Mouse (Mus musculus): Measurements from ENCODE around the gene Impdh2. TPM values are rescaled to one million over a fixed set of nuclear protein-coding genes. Genes with fewer than 3 reads are reported as not detected.

The Impdh2 gene
- 45.6 and 49.5 TPM in 2 replicates for polyA plus RNA-seq (2015; fragmentation: Nextera tagmentation; extraction: Ambion mirVana)

DNA sequence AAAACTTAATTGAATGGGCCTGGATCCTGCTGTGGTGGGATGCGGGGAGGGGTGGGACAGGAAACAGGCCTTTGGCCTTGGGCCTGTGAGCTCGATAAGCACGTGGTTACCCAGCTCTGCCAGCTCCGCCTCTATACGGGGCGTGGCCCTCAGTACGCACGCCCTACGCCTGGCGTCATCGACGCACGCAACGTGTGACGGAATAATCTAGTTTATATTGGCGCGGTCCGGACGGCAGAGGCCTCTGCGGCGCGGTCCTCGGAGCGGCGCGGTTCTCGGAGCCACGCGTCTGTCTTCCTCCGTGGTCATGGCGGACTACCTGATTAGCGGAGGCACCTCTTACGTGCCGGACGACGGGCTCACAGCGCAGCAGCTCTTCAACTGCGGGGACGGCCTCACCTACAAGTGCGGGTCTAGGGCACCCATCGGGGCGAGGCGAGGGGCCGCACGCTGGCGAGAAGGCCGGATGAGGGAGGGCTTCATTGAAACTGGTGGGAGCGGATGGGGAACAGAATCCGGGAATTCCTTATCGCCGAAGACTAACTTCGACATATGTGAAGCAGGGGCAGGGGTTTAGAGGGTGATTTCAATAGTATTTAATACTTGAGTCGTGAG, at the start of gene Impdh2:
TSS of gene Impdh2 (plus strand) at position 60 of the 615 bp plus-strand sequence.
- peak within 1 kb of the TSS; percentile 84 for H3K9ac ChIP-seq (replicated peaks)
- peak; percentile 99 for ATAC-seq
- no peaks in the 10 kb centered on the region for H3K27me3 ChIP-seq (ENCODE audit: insufficient read depth, low read length)
- peak within 1 kb of the TSS; percentile 94 for H3K4me2 ChIP-seq (ENCODE audit: low read depth, low read length)
- peak within 1 kb of the TSS; percentile 66 for H3K4me3 ChIP-seq (ENCODE audit: low read depth, low read length)
- WGBS (ENCODE audit: insufficient replicate concordance): under 1% methylated on average over 52 of the region's 53 CpGs
- peak; percentile 97 for DNase-seq
- H3K27ac ChIP-seq (ENCODE audit: low read depth): peak within 1 kb of the TSS; percentile 75
- TF ChIP-seq CTCF (IDR thresholded peaks at IDR 0.05; ENCODE audit: low read depth) (peak; percentile 22), EP300 (IDR thresholded peaks at IDR 0.05; ENCODE audit: low read depth) (no peak)
- no peaks in the 10 kb centered on the region for H3K9me3 ChIP-seq (ENCODE audit: low read length)
- H3K4me1 ChIP-seq (ENCODE audit: insufficient read depth): peaks cover 14% of the 10 kb centered on the region
- H3K36me3 ChIP-seq (replicated peaks; ENCODE audit: insufficient read depth, low read length): peaks cover 67% of the 10 kb centered on the region

- H3K27ac ChIP-seq (ENCODE audit: low read depth): peak within 1 kb of the TSS; percentile 100
- TF ChIP-seq EP300 (IDR thresholded peaks at IDR 0.05; ENCODE audit: low read depth) (peak; percentile 91), CTCF (IDR thresholded peaks at IDR 0.05; ENCODE audit: low read depth) (peak; percentile 13; the same call in 1 of the 2 replicates)
- H3K36me3 ChIP-seq (replicated peaks; ENCODE audit: insufficient read depth, low read length): peaks cover 51% of the 10 kb centered on the region
- peak within 1 kb of the TSS; percentile 84 for H3K4me2 ChIP-seq (ENCODE audit: low read depth, low read length)
- peak; percentile 95 for DNase-seq
- peak within 1 kb of the TSS; percentile 99 for H3K4me3 ChIP-seq (ENCODE audit: low read depth, low read length)
- peak within 1 kb of the TSS; percentile 97 for H3K9ac ChIP-seq (replicated peaks)
- peak; percentile 91 for ATAC-seq
- no peaks in the 10 kb centered on the region for H3K9me3 ChIP-seq (ENCODE audit: low read length)
- WGBS (ENCODE audit: insufficient replicate concordance): 2% methylated on average over 55 of the region's 55 CpGs
- H3K27me3 ChIP-seq (ENCODE audit: insufficient read depth, low read length): no peaks in the 10 kb centered on the region
- H3K4me1 ChIP-seq (ENCODE audit: insufficient read depth): peaks cover 17% of the 10 kb centered on the region
Measured at GRCm38 (mm10) chr9:108516380-108517251, 43.5 kb upstream of the Impdh2 start, which contains the start of gene Qrich1. Gene Qrich1, plus strand, starts transcription at chr9:108516806.

DNA sequence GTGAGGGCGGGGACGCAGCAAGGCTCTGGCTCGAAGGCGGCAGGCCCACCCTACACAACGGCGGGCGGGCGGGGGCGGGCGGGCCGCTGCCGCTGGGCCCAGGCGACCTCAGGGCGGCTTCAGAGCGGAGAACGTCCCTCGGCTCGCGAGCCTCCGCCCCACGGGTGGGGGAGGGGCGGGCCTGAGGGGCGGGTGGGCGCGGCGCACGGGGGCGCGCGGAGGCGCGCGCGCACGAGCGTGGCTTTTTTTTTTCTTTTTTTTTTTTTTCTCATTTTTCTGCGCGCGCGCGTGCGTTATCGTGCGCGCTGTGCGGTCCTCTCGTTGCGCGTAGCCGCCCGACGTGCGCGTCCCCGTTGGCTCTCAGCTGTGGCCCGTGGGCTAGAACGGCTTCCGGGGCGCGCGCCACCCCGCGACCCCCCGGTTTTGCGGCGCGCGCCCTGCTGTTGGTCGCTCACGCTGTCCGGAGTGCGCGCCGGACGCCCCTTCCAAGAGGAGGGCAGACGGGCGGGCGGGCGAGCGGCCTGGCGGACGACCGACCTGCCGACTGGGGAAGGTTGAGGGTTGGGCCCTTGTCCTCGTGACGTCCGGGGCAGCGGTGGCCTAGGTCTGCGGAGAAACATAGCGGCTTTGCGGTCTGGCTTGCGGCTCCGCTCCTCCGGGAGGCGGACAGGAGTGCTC, 42.7 kb upstream of the Impdh2 start:
- Histone ChIP-seq H3K4me1 (ENCODE audit: insufficient read depth) (peaks cover 17% of the 10 kb centered on the region), H3K9ac (replicated peaks) (peak overlapping the region; percentile 97), H3K36me3 (replicated peaks; ENCODE audit: insufficient read depth, low read length) (peaks cover 47% of the 10 kb centered on the region), H3K27ac (ENCODE audit: low read depth) (peak overlapping the region; percentile 100), H3K9me3 (ENCODE audit: low read length) (no peaks in the 10 kb centered on the region), H3K4me2 (ENCODE audit: low read depth, low read length) (peak overlapping the region; percentile 84), H3K4me3 (ENCODE audit: low read depth, low read length) (peak overlapping the region; percentile 99), H3K27me3 (ENCODE audit: insufficient read depth, low read length) (no peaks in the 10 kb centered on the region)
- 1% methylated on average over 72 of the region's 95 CpGs for WGBS (ENCODE audit: insufficient replicate concordance)
- DNase-seq (peak; percentile 88), ATAC-seq (peak; percentile 82)
- TF ChIP-seq CTCF (IDR thresholded peaks at IDR 0.05; ENCODE audit: low read depth): no peak
- no peak for TF ChIP-seq EP300 (IDR thresholded peaks at IDR 0.05; ENCODE audit: low read depth)

DNA sequence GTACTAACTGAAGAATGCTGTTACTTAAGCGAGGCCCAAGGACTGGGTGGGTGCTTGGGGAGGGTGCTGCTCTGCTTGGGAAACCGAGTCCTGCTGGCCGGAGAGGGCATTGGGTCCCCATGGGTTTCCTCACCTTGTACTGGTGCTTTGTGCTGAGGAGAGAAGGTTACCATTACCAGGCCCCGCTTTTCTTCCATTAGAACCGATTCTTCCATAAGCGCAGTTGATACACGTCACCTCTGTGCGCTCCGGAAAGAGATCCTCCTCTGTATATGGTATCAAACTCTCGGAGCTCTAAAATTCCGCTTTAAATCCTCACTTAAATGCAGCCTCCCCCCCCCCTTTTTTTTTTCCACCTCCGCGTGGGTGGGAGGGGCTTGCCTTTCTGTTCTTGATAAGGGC, 42.2 kb upstream of the Impdh2 start:
- peak; percentile 17 for ATAC-seq
- Histone ChIP-seq H3K4me3 (ENCODE audit: low read depth, low read length) (peak overlapping the region; percentile 99), H3K36me3 (replicated peaks; ENCODE audit: insufficient read depth, low read length) (peaks cover 42% of the 10 kb centered on the region), H3K27me3 (ENCODE audit: insufficient read depth, low read length) (no peaks in the 10 kb centered on the region), H3K27ac (ENCODE audit: low read depth) (peak overlapping the region; percentile 100), H3K9me3 (ENCODE audit: low read length) (no peaks in the 10 kb centered on the region), H3K4me1 (ENCODE audit: insufficient read depth) (peaks cover 17% of the 10 kb centered on the region), H3K4me2 (ENCODE audit: low read depth, low read length) (peak overlapping the region; percentile 84), H3K9ac (replicated peaks) (peak overlapping the region; percentile 97)
- no peak for DNase-seq
- WGBS (ENCODE audit: insufficient replicate concordance): under 1% methylated on average over 13 of the region's 13 CpGs
- TF ChIP-seq CTCF (IDR thresholded peaks at IDR 0.05; ENCODE audit: low read depth) (0 out of 2 replicates have a peak, but pooled peaks have one; percentile 6), EP300 (IDR thresholded peaks at IDR 0.05; ENCODE audit: low read depth) (no peak)

GRCm38 (mm10) chr9:108521604-108522003, 38.5 kb upstream of the Impdh2 start:
- Histone ChIP-seq H3K36me3 (replicated peaks; ENCODE audit: insufficient read depth, low read length) (peaks cover 19% of the 10 kb centered on the region), H3K4me3 (ENCODE audit: low read depth, low read length) (no peak overlapping the region), H3K27me3 (ENCODE audit: insufficient read depth, low read length) (no peaks in the 10 kb centered on the region), H3K9ac (replicated peaks) (no peak overlapping the region), H3K27ac (ENCODE audit: low read depth) (no peak overlapping the region), H3K4me1 (ENCODE audit: insufficient read depth) (peaks cover 14% of the 10 kb centered on the region; the same call in 1 of the 2 replicates), H3K9me3 (ENCODE audit: low read length) (no peaks in the 10 kb centered on the region), H3K4me2 (ENCODE audit: low read depth, low read length) (no peak overlapping the region)
- ATAC-seq (no peak), DNase-seq (no peak)
- WGBS (ENCODE audit: insufficient replicate concordance): 71% methylated on average over 2 of the region's 2 CpGs
- TF ChIP-seq CTCF (IDR thresholded peaks at IDR 0.05; ENCODE audit: low read depth) (no peak), EP300 (IDR thresholded peaks at IDR 0.05; ENCODE audit: low read depth) (no peak)

Measured in liver, postnatal 0 days (tissue).